Mouse (Mus musculus): ENCODE data around the gene Rab30. TPM values are rescaled to one million over a fixed set of nuclear protein-coding genes. Genes with fewer than 3 reads are reported as not detected.
"Not testable (repeated sequence)": the region's sequence is repeated elsewhere in the genome, so short reads cannot be mapped to it uniquely, and the experiment has no call there.

The Rab30 gene
- polyA plus RNA-seq, 1 experiment from 2014 or later: 19.8 TPM

DNA sequence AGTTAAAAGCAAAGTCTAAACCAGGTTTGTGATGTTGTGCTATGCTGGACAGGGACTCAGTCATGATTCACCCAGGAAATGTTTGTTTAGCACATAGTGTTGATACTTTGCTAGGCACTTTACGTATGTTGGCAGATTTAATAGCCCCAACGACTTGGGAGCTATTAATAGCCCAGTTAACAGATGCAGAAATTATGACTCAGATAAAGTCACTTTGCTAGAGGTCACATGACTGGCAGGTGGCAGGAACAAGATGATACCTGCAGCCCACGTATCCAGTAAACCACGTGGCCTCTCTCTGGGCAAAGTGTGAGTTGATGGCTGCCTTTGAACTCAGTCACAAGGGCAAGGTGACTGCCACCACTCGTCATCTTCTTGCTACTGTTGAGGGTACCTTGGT lies 16.7 kb downstream of the Rab30 start:
- WGBS: 91% methylated on average over 5 of the region's 5 CpGs
- Histone ChIP-seq H3K4me1 (no peaks in the 10 kb centered on the region), H3K36me3 (ENCODE audit: poor library complexity, severe bottlenecking) (no peaks in the 10 kb centered on the region), H3K27me3 (no peaks in the 10 kb centered on the region), H3K27ac (no peak overlapping the region), H3K4me3 (no peak overlapping the region), H3K4me2 (no peak overlapping the region), H3K9ac (no peak overlapping the region), H3K9me3 (replicated peaks) (no peaks in the 10 kb centered on the region)
- ATAC-seq: no peak

DNA sequence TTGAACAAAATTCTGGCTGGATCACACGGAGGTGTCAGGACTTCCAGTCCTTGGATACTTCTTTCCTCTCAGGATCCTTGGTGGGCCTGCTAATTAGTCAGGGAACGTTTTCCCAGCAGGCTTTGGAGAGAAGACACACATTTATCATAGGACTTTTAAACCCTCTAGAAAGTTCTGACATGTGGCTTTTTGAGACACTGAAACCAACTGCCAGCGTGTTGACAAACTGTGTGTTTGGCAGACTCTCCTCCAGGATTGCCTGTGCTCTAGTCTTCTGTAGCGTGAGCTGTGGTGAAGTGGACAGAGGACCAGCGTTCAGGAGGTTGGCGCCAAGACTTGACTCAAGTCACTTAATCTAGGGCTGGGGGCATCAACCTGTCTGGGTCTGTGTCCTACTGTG lies 19.2 kb downstream of the Rab30 start:
- Histone ChIP-seq H3K27me3 (no peaks in the 10 kb centered on the region), H3K4me2 (no peak overlapping the region), H3K36me3 (ENCODE audit: poor library complexity, severe bottlenecking) (no peaks in the 10 kb centered on the region), H3K9ac (no peak overlapping the region), H3K4me1 (peaks cover 6% of the 10 kb centered on the region; the same call in 1 of the 2 replicates), H3K4me3 (no peak overlapping the region), H3K9me3 (replicated peaks) (no peaks in the 10 kb centered on the region), H3K27ac (no peak overlapping the region)
- 87% methylated on average over 6 of the region's 6 CpGs for WGBS
- ATAC-seq: no peak

DNA sequence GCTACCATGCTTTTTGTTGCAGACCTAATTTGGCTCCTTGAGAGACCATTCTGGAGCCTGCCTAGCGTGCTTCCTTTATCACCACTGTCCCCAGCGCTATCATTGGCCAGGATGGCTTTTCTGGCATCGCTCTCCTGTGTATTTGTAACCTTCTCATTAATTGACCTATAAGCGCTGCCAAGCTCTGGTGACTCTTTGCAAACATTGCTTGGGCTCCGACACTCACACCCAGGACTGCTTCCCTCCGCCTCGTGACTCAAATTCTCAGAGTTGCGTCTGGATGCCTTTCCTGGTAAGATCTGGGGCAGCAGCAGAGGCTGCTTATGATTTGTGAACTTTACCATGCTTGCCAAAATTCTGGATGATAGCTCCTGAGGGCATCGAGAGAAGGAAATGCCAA lies 19.8 kb downstream of the Rab30 start:
- no peaks in the 10 kb centered on the region for H3K36me3 ChIP-seq (ENCODE audit: poor library complexity, severe bottlenecking)
- no peaks in the 10 kb centered on the region for H3K27me3 ChIP-seq
- 90% methylated on average over 9 of the region's 9 CpGs for WGBS

DNA sequence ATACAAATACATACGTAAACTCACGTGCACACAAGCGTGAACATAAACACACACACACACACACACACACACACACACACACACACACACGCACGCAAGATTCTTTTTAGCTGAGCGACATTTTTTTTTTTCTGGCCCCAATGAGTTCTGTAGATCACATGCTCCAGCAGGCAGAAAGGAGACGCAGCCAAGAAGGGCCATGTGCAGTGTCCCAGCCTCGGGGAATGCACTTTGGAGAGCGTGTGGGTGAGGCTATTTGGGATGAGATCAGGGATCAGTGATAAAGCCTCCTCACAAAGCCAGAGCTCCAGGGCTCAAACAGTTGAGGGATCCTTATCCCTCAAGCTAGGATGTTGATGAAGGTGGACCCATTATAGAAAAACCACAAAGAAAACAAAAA lies 24.0 kb downstream of the Rab30 start:
- Histone ChIP-seq H3K4me3 (no peak overlapping the region), H3K36me3 (ENCODE audit: poor library complexity, severe bottlenecking) (no peaks in the 10 kb centered on the region), H3K4me1 (peaks cover 25% of the 10 kb centered on the region), H3K27me3 (no peaks in the 10 kb centered on the region), H3K9ac (no peak overlapping the region), H3K9me3 (replicated peaks) (no peaks in the 10 kb centered on the region), H3K4me2 (no peak overlapping the region), H3K27ac (no peak overlapping the region)
- 75% methylated on average over 9 of the region's 9 CpGs for WGBS
- no peak for ATAC-seq

More for the DNA sequence above, 19.8 kb downstream of the Rab30 start:
- Histone ChIP-seq H3K9ac (no peak overlapping the region), H3K4me1 (peaks cover 11% of the 10 kb centered on the region), H3K9me3 (replicated peaks) (no peaks in the 10 kb centered on the region), H3K4me3 (no peak overlapping the region), H3K27ac (no peak overlapping the region), H3K4me2 (no peak overlapping the region)
- no peak for ATAC-seq

DNA sequence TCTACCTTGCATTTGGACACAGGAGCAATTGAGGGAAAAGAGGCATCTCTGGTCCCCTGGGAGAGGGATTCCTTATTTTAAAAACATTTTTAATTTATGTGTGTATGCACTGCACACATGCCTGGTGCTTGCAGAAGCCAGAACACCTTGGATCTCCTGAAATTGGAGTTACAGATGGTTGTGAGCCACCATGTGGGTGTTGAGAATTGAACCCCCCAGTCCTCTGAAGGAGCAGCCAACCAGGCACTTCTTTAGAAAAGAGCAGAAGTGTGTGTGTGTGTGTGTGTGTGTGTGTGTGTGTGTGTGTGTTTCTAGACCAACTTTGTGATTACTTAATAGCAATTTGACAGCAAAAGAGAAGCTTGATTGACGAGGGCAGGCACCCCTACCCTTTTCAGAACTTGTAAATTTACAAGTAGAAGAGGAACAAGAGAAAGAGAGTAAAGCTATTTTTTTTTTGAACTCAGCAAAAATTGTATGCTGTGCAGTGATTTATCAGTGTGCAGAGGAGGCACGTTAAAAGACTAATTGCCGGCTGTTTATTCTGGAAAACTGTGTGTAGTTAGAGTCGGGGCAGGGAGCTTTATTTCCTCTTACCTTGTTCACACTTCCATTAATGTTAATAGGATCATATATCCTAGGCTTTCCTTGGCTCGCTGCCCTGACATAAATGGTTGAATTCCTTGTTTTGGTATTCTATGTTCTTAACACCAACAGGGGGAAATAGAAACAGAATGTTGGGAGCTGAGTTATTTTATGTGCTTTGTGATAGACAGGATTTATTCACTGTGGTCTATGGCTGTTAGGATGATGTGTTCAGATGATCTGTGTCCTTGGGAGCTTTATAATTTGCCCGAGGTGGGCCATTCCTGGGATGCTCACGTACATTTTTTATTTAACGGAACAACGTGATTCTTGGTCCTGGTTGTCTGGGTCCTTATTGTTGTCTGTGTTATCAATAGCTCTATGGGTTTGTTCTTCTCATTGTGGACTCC lies 25.0 kb downstream of the Rab30 start:
- Histone ChIP-seq H3K4me2 (no peak overlapping the region), H3K27me3 (no peaks in the 10 kb centered on the region), H3K4me3 (no peak overlapping the region), H3K27ac (no peak overlapping the region), H3K9ac (no peak overlapping the region), H3K9me3 (replicated peaks) (no peaks in the 10 kb centered on the region), H3K4me1 (peaks cover 25% of the 10 kb centered on the region), H3K36me3 (ENCODE audit: poor library complexity, severe bottlenecking) (no peaks in the 10 kb centered on the region)
- WGBS: 53% methylated on average over 9 of the region's 9 CpGs
- ATAC-seq: no peak

DNA sequence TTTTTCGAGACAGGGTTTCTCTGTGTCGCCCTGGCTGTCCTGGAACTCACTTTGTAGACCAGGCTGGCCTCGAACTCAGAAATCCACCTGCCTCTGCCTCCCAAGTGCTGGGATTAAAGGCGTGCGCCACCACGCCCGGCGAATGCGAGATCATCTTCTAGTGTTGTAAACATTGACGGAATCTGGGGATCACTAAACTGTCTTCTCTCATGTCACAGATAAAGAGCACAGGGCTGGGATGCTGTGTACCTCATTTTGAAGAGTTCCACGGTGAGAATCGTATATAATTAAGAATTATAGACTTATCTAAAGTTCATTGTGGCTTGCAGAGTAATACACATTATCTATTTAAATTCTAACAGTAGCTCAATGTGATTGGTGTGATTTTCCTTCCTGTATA lies 26.7 kb downstream of the Rab30 start:
- not testable (repeated sequence) for H3K9me3 ChIP-seq (replicated peaks); H3K9ac ChIP-seq; H3K36me3 ChIP-seq (ENCODE audit: poor library complexity, severe bottlenecking); H3K4me3 ChIP-seq; H3K27me3 ChIP-seq; H3K27ac ChIP-seq; H3K4me2 ChIP-seq; ATAC-seq
- 95% methylated on average over 12 of the region's 12 CpGs for WGBS
- H3K4me1 ChIP-seq: peaks cover 25% of the 10 kb centered on the region

DNA sequence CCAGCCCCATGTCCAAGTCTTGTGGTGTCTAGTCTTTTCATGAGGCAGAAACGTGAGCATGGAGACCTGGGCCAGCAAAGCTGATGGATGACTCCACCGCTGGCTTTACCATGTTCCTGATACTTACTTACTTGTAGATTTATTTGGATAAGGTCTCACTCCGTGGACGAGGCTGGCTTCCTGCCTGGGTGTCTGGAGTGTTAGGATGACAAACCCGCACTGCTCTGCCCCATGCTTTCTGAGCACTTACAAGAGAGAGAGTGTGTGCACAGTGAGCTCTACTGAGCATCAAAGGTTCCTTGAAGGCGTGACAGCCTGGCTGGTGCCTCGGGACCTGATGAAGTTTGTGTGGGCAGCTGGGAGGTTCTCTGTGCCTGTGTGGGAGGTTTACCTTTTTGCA lies 27.5 kb downstream of the Rab30 start:
- no peaks in the 10 kb centered on the region for H3K27me3 ChIP-seq
- no peak overlapping the region for H3K4me2 ChIP-seq
- no peak for ATAC-seq
- WGBS: 87% methylated on average over 7 of the region's 7 CpGs
- H3K36me3 ChIP-seq (ENCODE audit: poor library complexity, severe bottlenecking): no peaks in the 10 kb centered on the region
- H3K9ac ChIP-seq: no peak overlapping the region
- peaks cover 25% of the 10 kb centered on the region for H3K4me1 ChIP-seq
- no peak overlapping the region for H3K4me3 ChIP-seq
- no peak overlapping the region for H3K27ac ChIP-seq
- no peaks in the 10 kb centered on the region for H3K9me3 ChIP-seq (replicated peaks)

DNA sequence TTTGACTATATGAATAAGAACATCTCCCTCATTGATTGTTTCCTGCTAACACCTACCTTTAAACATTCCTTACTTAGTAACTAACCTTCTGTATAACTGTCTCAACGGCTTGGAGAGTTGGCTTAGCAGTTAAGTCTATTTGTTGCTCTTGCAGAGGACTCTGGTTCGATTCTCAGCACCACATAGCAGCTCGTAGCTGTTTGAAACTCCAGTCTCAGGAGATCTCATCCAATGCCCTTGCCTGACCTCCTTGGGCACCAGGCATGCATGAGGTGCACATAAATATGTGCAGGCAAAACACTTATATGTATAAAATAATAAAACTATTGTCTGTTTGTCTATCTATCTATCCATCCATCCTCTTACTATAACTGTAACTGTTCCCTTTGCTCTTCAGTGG lies 31.6 kb downstream of the Rab30 start:
- H3K27ac ChIP-seq: no peak overlapping the region
- ATAC-seq: no peak
- H3K4me1 ChIP-seq: peaks cover 29% of the 10 kb centered on the region

DNA sequence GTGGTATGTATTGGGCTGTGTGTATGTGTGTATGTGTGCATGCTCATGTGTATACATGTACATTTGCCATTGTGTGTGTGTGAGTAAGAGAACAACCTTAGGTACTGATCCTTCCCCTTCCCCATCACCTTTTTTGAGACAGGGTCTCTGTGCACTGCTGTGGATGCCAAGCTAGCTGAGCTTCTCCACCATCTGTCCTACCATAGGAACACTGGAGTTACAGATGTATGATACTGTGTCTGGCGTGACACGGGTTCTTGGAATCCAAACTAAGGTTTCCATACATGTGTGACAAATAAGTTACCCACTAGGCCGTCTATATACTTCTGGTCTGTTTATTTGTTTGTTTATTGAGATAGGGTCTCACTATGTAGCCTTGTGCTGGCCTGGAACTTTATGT lies 32.2 kb downstream of the Rab30 start:
- H3K36me3 ChIP-seq (ENCODE audit: poor library complexity, severe bottlenecking): no peaks in the 10 kb centered on the region
- H3K4me2 ChIP-seq: no peak overlapping the region
- ATAC-seq: no peak
- peaks cover 32% of the 10 kb centered on the region for H3K4me1 ChIP-seq
- H3K27ac ChIP-seq: no peak overlapping the region
- no peaks in the 10 kb centered on the region for H3K9me3 ChIP-seq (replicated peaks)
- no peak overlapping the region for H3K9ac ChIP-seq
- no peak overlapping the region for H3K4me3 ChIP-seq
- no peaks in the 10 kb centered on the region for H3K27me3 ChIP-seq
- WGBS: 95% methylated on average over 3 of the region's 3 CpGs

More for the DNA sequence above, 31.6 kb downstream of the Rab30 start:
- 93% methylated on average over 3 of the region's 3 CpGs for WGBS
- Histone ChIP-seq H3K36me3 (ENCODE audit: poor library complexity, severe bottlenecking) (no peaks in the 10 kb centered on the region), H3K27me3 (no peaks in the 10 kb centered on the region), H3K9me3 (replicated peaks) (no peaks in the 10 kb centered on the region), H3K4me2 (no peak overlapping the region), H3K4me3 (no peak overlapping the region), H3K9ac (no peak overlapping the region)

DNA sequence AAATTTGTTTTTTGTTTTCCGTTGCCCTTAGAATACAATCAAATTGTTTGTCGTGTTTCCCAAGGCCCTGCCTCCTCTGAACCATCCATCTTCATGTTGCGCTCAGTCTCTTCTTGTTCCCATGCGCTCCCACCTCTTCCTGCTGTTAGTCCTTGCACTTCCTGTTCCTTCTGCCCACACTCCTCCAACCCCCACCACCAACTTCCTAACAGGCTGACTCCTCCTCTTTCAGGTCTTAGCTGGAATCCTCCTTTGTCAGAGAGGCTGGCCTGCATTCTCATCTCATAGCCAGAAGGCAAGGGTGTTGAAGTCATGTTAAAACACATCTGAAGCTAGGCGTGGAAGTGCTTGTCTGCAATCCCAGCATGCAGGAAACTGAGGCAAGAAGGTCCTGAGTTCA lies 33.3 kb downstream of the Rab30 start:
- 93% methylated on average over 5 of the region's 5 CpGs for WGBS
- no peak for ATAC-seq
- Histone ChIP-seq H3K27ac (no peak overlapping the region), H3K4me3 (no peak overlapping the region), H3K36me3 (ENCODE audit: poor library complexity, severe bottlenecking) (no peaks in the 10 kb centered on the region), H3K4me2 (no peak overlapping the region), H3K27me3 (no peaks in the 10 kb centered on the region), H3K9me3 (replicated peaks) (no peaks in the 10 kb centered on the region), H3K4me1 (peaks cover 26% of the 10 kb centered on the region), H3K9ac (no peak overlapping the region)

DNA sequence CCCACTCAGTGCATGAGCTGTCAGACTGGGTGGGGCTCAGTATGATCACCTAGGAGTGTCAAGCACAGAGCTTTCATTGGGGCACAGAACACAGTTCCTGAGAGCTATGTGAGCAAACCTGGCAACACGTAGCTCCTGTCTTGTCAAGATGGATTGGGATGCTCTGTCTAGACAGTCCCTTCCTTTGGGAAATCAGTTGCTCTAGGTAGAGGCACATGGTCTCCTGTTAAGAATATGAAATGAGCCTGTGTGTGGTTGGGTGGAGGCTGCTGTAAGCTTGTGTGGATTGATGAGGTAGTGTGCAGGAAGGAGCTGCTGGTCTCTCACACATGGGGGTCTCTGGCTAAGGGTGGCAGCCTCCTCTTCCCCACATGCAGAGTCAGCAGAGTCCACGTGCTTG lies 34.3 kb downstream of the Rab30 start:
- Histone ChIP-seq H3K9me3 (replicated peaks) (no peaks in the 10 kb centered on the region), H3K27me3 (no peaks in the 10 kb centered on the region), H3K36me3 (ENCODE audit: poor library complexity, severe bottlenecking) (no peaks in the 10 kb centered on the region), H3K4me3 (no peak overlapping the region), H3K9ac (no peak overlapping the region), H3K27ac (no peak overlapping the region), H3K4me2 (no peak overlapping the region), H3K4me1 (peaks cover 26% of the 10 kb centered on the region)
- WGBS: 46% methylated on average over 2 of the region's 2 CpGs
- ATAC-seq: peak; percentile 39; the same call in 1 of the 2 replicates

DNA sequence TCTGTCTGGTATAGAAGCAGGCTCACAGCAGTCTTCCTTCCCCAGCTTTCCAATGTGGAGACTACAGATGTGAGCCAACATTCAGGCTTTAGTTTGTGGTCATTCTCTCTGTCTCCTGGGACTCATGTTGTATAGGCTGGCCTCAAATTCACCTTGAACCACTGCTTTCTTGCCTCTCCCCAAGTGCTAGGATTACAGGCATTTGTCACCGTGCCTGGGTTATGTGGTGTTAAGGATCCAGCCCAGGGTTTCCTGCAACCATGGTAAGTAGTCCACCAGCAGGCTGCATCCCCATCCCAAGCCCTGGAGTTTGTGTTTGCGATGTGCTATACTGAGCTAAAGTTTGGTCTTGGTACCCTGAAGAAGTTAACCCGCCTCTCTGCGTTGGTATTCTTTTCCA lies 35.2 kb downstream of the Rab30 start:
- no peaks in the 10 kb centered on the region for H3K36me3 ChIP-seq (ENCODE audit: poor library complexity, severe bottlenecking)
- peak; percentile 10; the same call in 1 of the 2 replicates for ATAC-seq
- peak overlapping the region; percentile 64; the same call in 1 of the 2 replicates for H3K27ac ChIP-seq
- no peaks in the 10 kb centered on the region for H3K27me3 ChIP-seq
- no peaks in the 10 kb centered on the region for H3K9me3 ChIP-seq (replicated peaks)
- peak overlapping the region; percentile 55 for H3K4me2 ChIP-seq
- 0 out of 2 replicates have a peak overlapping the region, but pooled peaks have one; percentile 24 for H3K4me3 ChIP-seq
- peaks cover 26% of the 10 kb centered on the region for H3K4me1 ChIP-seq
- WGBS: 42% methylated on average over 4 of the region's 4 CpGs
- peak overlapping the region; percentile 56 for H3K9ac ChIP-seq
